Mouse (Mus musculus) spleen, postnatal 4 days (tissue): ENCODE measurements around the gene Cldnd1.

ENCODE experiments used
- DNase-seq, 2 experiments: peaks; one replicate each; pipeline ENCODE4 v3.0.0; 2022; ENCODE audit warnings: low spot score in 2 of 2

Gene Cldnd1

DNA sequence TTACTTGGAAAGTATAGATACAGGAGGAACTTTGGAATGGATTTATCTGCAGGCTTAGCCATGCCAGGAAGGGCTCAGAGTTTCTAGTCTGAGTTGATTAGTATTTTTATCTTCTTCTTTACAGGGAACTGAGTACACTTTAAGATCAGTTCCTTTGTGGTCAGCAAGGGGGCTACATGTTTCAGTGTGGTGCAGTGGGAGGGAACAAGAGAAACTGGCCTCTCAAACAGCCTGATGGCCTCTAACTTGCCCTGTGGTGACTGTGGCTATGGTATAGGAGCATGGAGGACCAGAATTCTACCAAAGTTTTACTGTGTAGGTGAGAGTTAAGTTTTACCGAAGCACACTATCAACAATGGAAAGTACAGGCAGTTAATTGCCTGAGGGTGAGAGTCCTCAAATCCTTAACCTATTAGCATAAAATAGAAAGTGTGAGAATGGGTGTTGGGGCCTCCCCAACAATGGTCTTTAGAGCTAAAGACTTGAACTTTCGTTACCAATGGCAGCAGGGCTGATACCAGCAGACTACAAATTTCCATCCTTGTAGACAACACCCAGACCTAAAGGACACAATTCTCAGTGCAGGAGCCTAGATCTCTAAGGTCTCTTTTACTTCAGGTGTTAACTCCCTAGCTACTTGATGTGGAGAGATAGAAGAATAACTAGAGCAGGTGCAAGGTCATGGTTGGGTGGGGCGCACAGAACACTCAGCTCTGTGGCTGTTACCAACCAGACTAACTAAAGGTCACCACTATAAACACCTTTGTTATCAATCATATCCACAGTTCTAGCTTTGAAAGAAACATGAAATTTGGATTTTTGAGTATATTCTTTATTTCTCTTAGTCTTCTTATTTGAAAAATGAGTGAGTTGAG, 18.9 kb upstream of the Cldnd1 start:
- no peak for DNase-seq

DNA sequence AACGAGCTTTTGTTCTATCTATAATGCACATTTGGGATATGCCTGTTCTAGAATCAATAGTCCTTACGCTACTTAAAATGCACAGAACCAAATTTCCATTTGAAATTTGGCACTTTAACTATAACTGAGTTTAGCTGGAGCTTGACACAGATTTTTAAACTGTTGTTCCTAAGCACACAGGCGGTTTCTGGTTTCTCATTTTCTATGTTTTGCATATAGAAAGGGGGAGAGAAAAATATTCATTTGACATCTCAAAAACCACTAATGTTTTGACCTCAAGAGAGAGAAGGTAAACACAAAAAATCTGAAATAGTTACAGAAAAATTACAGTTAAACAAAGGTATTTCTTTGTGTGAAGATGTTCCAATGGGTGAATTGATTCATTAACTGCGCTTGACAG, 18.2 kb upstream of the Cldnd1 start:
- no peak for DNase-seq

GRCm38 (mm10) chr16:58712221-58712620, 15.5 kb upstream of the Cldnd1 start:
- DNase-seq, result no peak

DNA sequence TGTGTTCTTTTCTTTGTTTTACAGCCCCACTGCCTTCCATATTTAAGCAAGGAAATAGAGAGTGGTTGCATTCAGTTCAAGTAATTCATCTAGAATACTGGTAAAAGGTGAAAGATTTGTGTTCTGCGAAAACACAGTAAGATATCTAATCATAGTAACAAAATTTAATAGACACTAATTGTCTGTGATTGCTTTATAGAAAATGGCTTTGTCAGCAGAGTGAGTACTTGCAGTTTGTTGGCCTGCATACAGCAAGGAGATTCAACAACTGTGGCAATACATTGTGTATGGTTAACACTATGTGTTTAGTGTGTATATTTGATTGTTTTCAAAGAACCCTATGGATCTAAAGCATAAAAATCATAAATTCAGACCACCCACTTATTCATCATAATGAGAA, 14.6 kb upstream of the Cldnd1 start:
- DNase-seq, result no peak

- DNase-seq, result no peak
Observed at GRCm38 (mm10) chr16:58715018-58715417, 12.7 kb upstream of the Cldnd1 start.

DNA sequence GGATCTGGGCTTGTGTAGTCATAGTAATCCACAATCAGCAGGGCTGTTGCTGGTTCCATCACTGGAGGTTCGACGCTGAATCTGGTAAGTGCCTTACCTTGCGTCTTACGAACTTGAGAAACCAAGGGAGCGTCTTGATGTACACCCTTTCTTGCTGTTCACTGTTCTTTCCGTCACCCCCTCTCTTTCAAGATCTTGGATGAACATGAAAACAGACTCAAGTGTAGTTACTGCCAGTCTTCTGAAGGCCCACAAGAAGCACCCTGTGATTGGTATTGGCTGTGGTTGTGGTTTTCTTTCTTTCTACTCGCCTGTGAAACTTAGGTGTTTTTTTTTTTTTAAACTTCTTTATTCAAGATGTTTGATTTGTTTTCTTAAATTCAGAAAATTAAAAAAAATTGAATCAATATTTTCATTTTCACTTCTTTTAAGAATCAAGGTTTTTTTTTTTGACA, 9.0 kb upstream of the Cldnd1 start, which contains the start of gene Gpr15:
TSS of gene Gpr15 (minus strand) at position 405 of the 455 bp plus-strand sequence.
- DNase-seq, result no peak

GRCm38 (mm10) chr16:58722292-58722691, 5.4 kb upstream of the Cldnd1 start:
- no peak for DNase-seq

DNA sequence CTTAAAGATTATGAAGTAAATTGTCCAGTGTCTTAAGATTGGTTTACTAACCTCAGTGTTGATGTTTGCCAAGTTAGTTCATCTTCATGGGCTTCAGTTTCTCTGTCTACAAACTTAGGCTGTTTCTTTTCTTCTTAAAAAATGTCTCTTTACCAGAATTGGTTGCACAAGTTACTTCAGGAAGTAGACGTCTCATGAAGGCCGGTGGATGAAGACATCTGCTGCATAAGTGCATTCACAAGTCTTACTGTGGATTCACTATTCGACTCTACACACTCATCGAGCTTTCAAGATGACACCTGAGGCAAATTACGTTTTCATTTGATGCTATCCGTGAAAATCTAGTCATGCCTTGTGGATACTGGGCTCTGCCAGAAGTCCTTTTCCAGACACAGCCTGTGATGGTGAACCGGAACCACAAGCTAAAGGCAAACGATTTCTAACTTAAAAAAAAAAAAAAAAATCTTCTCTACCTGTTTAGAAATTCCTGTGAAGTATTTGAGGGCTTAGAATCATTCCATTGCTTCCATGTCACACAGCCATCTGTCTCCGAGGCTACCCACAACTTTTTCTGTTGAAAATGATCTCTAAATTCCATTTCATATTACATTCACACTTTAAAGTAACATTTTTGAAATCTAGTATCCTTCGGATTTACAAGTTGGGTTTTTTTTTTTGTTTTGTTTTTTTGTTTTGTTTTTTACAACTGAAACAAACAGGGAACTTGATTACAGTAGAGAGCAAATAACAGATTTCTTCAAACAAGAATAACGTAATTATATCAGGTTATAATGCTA, 832 bp upstream of the Cldnd1 start:
- DNase-seq, result no peak

- DNase-seq, result no peak
Observed at GRCm38 (mm10) chr16:58728176-58728671, 514 bp downstream of the Cldnd1 start.

GRCm38 (mm10) chr16:58738205-58738604, 10.5 kb downstream of the Cldnd1 start:
- no peak for DNase-seq

- DNase-seq, result no peak
Observed at GRCm38 (mm10) chr16:58738800-58739199, 11.1 kb downstream of the Cldnd1 start.

- DNase-seq, result no peak
Observed at GRCm38 (mm10) chr16:58740751-58741150, 13.0 kb downstream of the Cldnd1 start.

GRCm38 (mm10) chr16:58746715-58747114, 19.0 kb downstream of the Cldnd1 start:
- DNase-seq, result no peak

GRCm38 (mm10) chr16:58751314-58751713, 23.6 kb downstream of the Cldnd1 start:
- DNase-seq, result no peak

- DNase-seq, result no peak
Observed at GRCm38 (mm10) chr16:58756191-58756590, 28.5 kb downstream of the Cldnd1 start.

DNA sequence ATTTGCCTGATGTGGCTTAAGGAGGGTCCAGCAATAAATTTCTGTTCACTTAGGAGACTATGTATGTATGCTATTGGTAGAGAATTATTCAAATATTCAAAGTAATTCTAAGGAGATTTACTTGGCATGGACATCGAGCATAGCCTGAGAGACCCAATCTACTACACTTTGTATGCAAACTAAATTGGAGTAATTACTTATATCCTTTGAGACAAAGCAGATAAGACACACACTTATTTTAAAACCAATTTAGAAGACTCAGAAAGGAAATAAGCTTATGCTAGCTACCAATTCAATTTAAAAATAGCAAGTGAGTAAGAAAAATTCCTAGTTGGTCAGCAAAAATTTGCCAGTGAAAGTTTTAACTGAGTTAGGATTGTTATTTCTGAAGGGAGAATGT, 35.4 kb downstream of the Cldnd1 start, which contains the start of gene Olfr172:
TSS of gene Olfr172 (minus strand) at position 101 of the 400 bp plus-strand sequence.
- DNase-seq, result no peak
